Mouse (Mus musculus) CH12.LX (cell line): ENCODE data around the gene Dtx3l. TPM values are rescaled to one million over a fixed set of nuclear protein-coding genes. Genes with fewer than 3 reads are reported as not detected.

Experiments used
- DNase-seq: peaks from one replicate; pipeline ENCODE4 v3.0.0-alpha.2; 2013; ENCODE audit errors: extremely low read depth
- H3K27ac ChIP-seq: 2 replicates; pipeline ENCODE4 v1.5.1; 2012; ENCODE audit warnings: low read depth, mild to moderate bottlenecking, control low read depth, moderate library complexity; ENCODE audit not compliant: insufficient read depth
- H3K27me3 ChIP-seq: replicated peaks from 2 replicates; pipeline ENCODE3; 2012; ENCODE audit warnings: inconsistent platforms
- H3K36me3 ChIP-seq, 2 experiments: replicated peaks in 1 of 2; 2 replicates each; pipeline versions ENCODE3 to v1.6.1; 2012; ENCODE audit warnings: inconsistent platforms in 1 of 2, low read length in 1 of 2, mild to moderate bottlenecking in 1 of 2, mixed read lengths in 1 of 2, moderate library complexity in 1 of 2; ENCODE audit not compliant: control insufficient read depth in 1 of 2, insufficient read depth in 1 of 2
- H3K4me1 ChIP-seq, 2 experiments: 2 replicates each; pipeline ENCODE4 v1.6.1; 2012; ENCODE audit warnings: inconsistent platforms in 1 of 2, moderate library complexity in 1 of 2; ENCODE audit not compliant: insufficient read depth in 2 of 2, control insufficient read depth in 1 of 2
- H3K4me2 ChIP-seq: 2 replicates; pipeline ENCODE4 v1.6.1; 2012; ENCODE audit warnings: low read depth, mild to moderate bottlenecking, control low read depth; ENCODE audit not compliant: poor library complexity, insufficient read depth, severe bottlenecking
- H3K4me3 ChIP-seq, 3 experiments: fragments of 150-350 bp in 1 of 3; sonication (generic) in 1 of 3; replicated peaks in 1 of 3; 2 replicates each; pipeline versions ENCODE3 to v1.5.1; 2011 to 2012; ENCODE audit warnings: low read depth in 2 of 3, low read length in 2 of 3, mild to moderate bottlenecking in 2 of 3, moderate library complexity in 2 of 3, control low read depth in 1 of 3, improper control_type of control experiment in 1 of 3, inconsistent platforms in 1 of 3, mixed read lengths in 1 of 3; ENCODE audit not compliant: poor library complexity in 1 of 3
- H3K79me2 ChIP-seq: replicated peaks from 2 replicates; pipeline ENCODE4 v1.6.1; 2012; ENCODE audit warnings: mild to moderate bottlenecking, moderate library complexity; ENCODE audit not compliant: control insufficient read depth, poor library complexity, insufficient read depth, severe bottlenecking; ENCODE audit errors: extremely low read depth
- H3K9ac ChIP-seq: 2 replicates; pipeline ENCODE4 v1.6.1; 2012; ENCODE audit warnings: low read depth, mild to moderate bottlenecking, control low read depth, moderate library complexity; ENCODE audit not compliant: insufficient read depth
- H3K9me3 ChIP-seq: replicated peaks from 2 replicates; pipeline ENCODE3; 2012; ENCODE audit warnings: low read length, inconsistent platforms, mixed read lengths
- CHD1 ChIP-seq: IDR thresholded peaks from 2 replicates; pipeline ENCODE4 v1.6.1; 2012; ENCODE audit warnings: low read depth, low read length, improper control_type of control experiment, inconsistent platforms
- CTCF ChIP-seq, 2 experiments: IDR thresholded peaks in 1 of 2; conservative IDR thresholded peaks in 1 of 2; 2 replicates each; pipeline ENCODE4 v1.5.1; 2011 to 2012; ENCODE audit warnings: low read depth in 2 of 2, low read length in 2 of 2, improper control_type of control experiment in 1 of 2, inconsistent platforms in 1 of 2, mild to moderate bottlenecking in 1 of 2, moderate library complexity in 1 of 2
- EP300 ChIP-seq: IDR thresholded peaks from 2 replicates; pipeline ENCODE4 v1.6.1; 2011; ENCODE audit warnings: low read length, improper control_type of control experiment
- ETS1 ChIP-seq: conservative IDR thresholded peaks from 2 replicates; pipeline ENCODE4 v1.6.1; 2012; ENCODE audit warnings: low read depth, mild to moderate bottlenecking, inconsistent platforms, low read length, improper control_type of control experiment, moderate library complexity
- HCFC1 ChIP-seq: IDR thresholded peaks from 2 replicates; pipeline ENCODE4 v1.6.1; 2012; ENCODE audit warnings: low read depth, mild to moderate bottlenecking, inconsistent platforms, low read length, improper control_type of control experiment
- IRF4 ChIP-seq: IDR thresholded peaks from 2 replicates; pipeline ENCODE4 v1.6.1; 2014; ENCODE audit warnings: low read depth, mild to moderate bottlenecking, inconsistent platforms, low read length, improper control_type of control experiment
- JUN ChIP-seq: IDR thresholded peaks from 2 replicates; pipeline ENCODE4 v1.6.1; 2011; ENCODE audit warnings: low read depth, mild to moderate bottlenecking, low read length, improper control_type of control experiment, moderate library complexity; ENCODE audit not compliant: insufficient read depth
- JUND ChIP-seq: conservative IDR thresholded peaks from 2 replicates; pipeline ENCODE4 v1.6.1; 2011; ENCODE audit warnings: low read depth, low read length, improper control_type of control experiment
- KAT2A ChIP-seq: IDR thresholded peaks from 2 replicates; pipeline ENCODE4 v1.6.1; 2012; ENCODE audit warnings: low read length, improper control_type of control experiment, inconsistent platforms; ENCODE audit not compliant: insufficient replicate concordance
- MEF2A ChIP-seq: IDR thresholded peaks from 2 replicates; pipeline ENCODE4 v1.6.1; 2014; ENCODE audit warnings: low read depth, mild to moderate bottlenecking, inconsistent platforms, low read length, improper control_type of control experiment, borderline replicate concordance
- MXI1 ChIP-seq: IDR thresholded peaks from 2 replicates; pipeline ENCODE4 v1.6.1; 2011; ENCODE audit warnings: mild to moderate bottlenecking, low read depth, low read length, improper control_type of control experiment
- NELFE ChIP-seq: IDR thresholded peaks from 2 replicates; pipeline ENCODE4 v1.6.1; 2011; ENCODE audit warnings: low read depth, low read length, improper control_type of control experiment
- NRF1 ChIP-seq: IDR thresholded peaks from 2 replicates; pipeline ENCODE4 v1.6.1; 2014; ENCODE audit warnings: low read depth, mild to moderate bottlenecking, inconsistent platforms, low read length, improper control_type of control experiment, moderate library complexity
- POLR2A ChIP-seq: IDR thresholded peaks from 2 replicates; pipeline ENCODE4 v1.6.1; 2011; ENCODE audit warnings: low read depth, mild to moderate bottlenecking, improper control_type of control experiment, low read length
- POLR2AphosphoS2 ChIP-seq: IDR thresholded peaks from 2 replicates; pipeline ENCODE4 v1.6.1; 2011; ENCODE audit warnings: low read depth, low read length, improper control_type of control experiment
- RAD21 ChIP-seq: IDR thresholded peaks from 2 replicates; pipeline ENCODE4 v1.6.1; 2011; ENCODE audit warnings: low read depth, mild to moderate bottlenecking, low read length, improper control_type of control experiment, moderate library complexity
- SMC3 ChIP-seq: IDR thresholded peaks from 2 replicates; pipeline ENCODE4 v1.6.1; 2011; ENCODE audit warnings: low read depth, low read length, improper control_type of control experiment
- TBP ChIP-seq: conservative IDR thresholded peaks from 2 replicates; pipeline ENCODE4 v1.6.1; 2011; ENCODE audit warnings: low read depth, low read length, improper control_type of control experiment
- TCF12 ChIP-seq: IDR thresholded peaks from 2 replicates; pipeline ENCODE4 v1.6.1; 2014; ENCODE audit warnings: low read depth, mild to moderate bottlenecking, inconsistent platforms, low read length, improper control_type of control experiment
- UBTF ChIP-seq: IDR thresholded peaks from 2 replicates; pipeline ENCODE4 v1.6.1; 2012; ENCODE audit warnings: low read depth, mild to moderate bottlenecking, inconsistent platforms, low read length, improper control_type of control experiment, moderate library complexity
- USF1 ChIP-seq: IDR thresholded peaks from 2 replicates; pipeline ENCODE4 v1.6.1; 2014; ENCODE audit warnings: low read depth, mild to moderate bottlenecking, inconsistent platforms, low read length, improper control_type of control experiment
- USF2 ChIP-seq: conservative IDR thresholded peaks from 2 replicates; pipeline ENCODE4 v1.6.1; 2011; ENCODE audit warnings: low read depth, low read length, improper control_type of control experiment
- ZC3H11A ChIP-seq: IDR thresholded peaks from 2 replicates; pipeline ENCODE4 v1.6.1; 2012; ENCODE audit warnings: low read depth, mild to moderate bottlenecking, inconsistent platforms, low read length, improper control_type of control experiment
- ZMIZ1 ChIP-seq: IDR thresholded peaks from 2 replicates; pipeline ENCODE4 v1.6.1; 2012; ENCODE audit warnings: low read depth, mild to moderate bottlenecking, inconsistent platforms, low read length, improper control_type of control experiment
- ZNF384 ChIP-seq: IDR thresholded peaks from 2 replicates; pipeline ENCODE4 v1.6.1; 2012; ENCODE audit warnings: low read depth, low read length, improper control_type of control experiment, inconsistent platforms
- dilution Hi-C: fragments of 300-500 bp; cut with MboI; formaldehyde crosslinking; loops from 2 replicates; pipeline ENCODE4 v1.14.3; 2020; ENCODE audit warnings: low sequenced_read_pairs; ENCODE audit not compliant: extremely low pct_unique_long_range_greater_than_20kb, extremely low pct_ligation_motif_present
- in situ Hi-C: fragments of 300-500 bp; cut with MboI; formaldehyde crosslinking; loops from 3 replicates; pipeline ENCODE4 v1.14.3; 2019; ENCODE audit warnings: low sequenced_read_pairs, low pct_ligation_motif_present, low pct_unique_long_range_greater_than_20kb, mixed read lengths
- polyA plus RNA-seq: library from polyadenylated mRNA; unstranded; fragments of >175 nt; gene quantifications from 2 replicates; pipeline ENCODE4 v1.2.1, GENCODE M21; 2012; ENCODE audit warnings: low read depth; ENCODE audit not compliant: insufficient read length
- total RNA-seq, 2 experiments: library from RNA; depleted of rRNA; stranded (reverse); fragments of 300-350 nt in 1 of 2; fragments of >200 nt in 1 of 2; gene quantifications; 2 replicates each; pipeline ENCODE4 v1.2.3; 2012 to 2014

Dtx3l gene
- total and polyA plus RNA-seq, 3 experiments = 14.4 to 21.1 (median 17.4) TPM

GRCm38 (mm10) chr16:35890645-35891044 lies 48.3 kb downstream of the Dtx3l start:
- Histone ChIP-seq H3K9ac (no peak overlapping the region), H3K36me3 (no peaks in the 10 kb centered on the region), H3K27ac (no peak overlapping the region)
- TF ChIP-seq ETS1 = no peak
- no peak for TF ChIP-seq ZC3H11A
- TF ChIP-seq ZMIZ1 = no peak
- peak; percentile 52 for TF ChIP-seq SMC3
- peak; percentile 49 for TF ChIP-seq RAD21
- TF ChIP-seq CTCF (conservative IDR thresholded peaks at IDR 0.05 in 1 of 2, IDR thresholded peaks at IDR 0.05 in 1 of 2; ENCODE audit: low read depth in 2 of 2, low read length in 2 of 2) = peak; percentile 46 to 71
- TF ChIP-seq, all 38 proteins: peak for 3
- H3K79me2 ChIP-seq = no peaks in the 10 kb centered on the region
- no peak for DNase-seq
- in situ Hi-C loops = no loop called here
- dilution Hi-C loops = no loop called here
- no peaks in the 10 kb centered on the region for H3K9me3 ChIP-seq
- H3K4me1 ChIP-seq = peaks cover 9 to 17% of the 10 kb centered on the region in 2 experiments
- H3K4me2 ChIP-seq = no peak overlapping the region
- H3K27me3 ChIP-seq = no peaks in the 10 kb centered on the region
- no peak overlapping the region for H3K4me3 ChIP-seq

DNA sequence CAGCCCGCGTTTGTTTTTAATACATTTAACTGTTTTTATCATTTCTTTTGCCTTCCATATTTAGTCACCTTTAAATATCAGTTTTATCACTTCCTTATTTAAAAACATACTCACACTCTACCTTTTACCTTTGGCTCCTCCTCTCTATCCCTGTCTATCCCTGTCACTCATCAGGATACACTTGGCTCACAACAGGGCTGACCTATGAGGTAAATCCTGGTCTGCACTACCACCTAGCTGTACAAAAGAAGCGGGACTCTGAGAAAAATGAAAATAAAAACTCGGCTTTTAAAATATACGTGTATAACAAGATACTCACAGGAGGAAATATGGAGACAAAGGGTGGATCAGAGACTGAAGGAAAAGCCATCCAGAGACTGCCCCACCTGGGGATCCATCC lies 50.0 kb downstream of the Dtx3l start:
- dilution Hi-C loops = no loop called here
- no peaks in the 10 kb centered on the region for H3K9me3 ChIP-seq
- H3K4me3 ChIP-seq = no peak overlapping the region
- TF ChIP-seq RAD21 = peak; percentile 9
- TF ChIP-seq CHD1 = no peak
- TF ChIP-seq UBTF = no peak
- no peak for TF ChIP-seq ETS1
- peak in 1 of 2 experiments; percentile 2; a peak in 1 of 4 replicates for TF ChIP-seq CTCF (conservative IDR thresholded peaks at IDR 0.05 in 1 of 2, IDR thresholded peaks at IDR 0.05 in 1 of 2; ENCODE audit: low read depth in 2 of 2, low read length in 2 of 2)
- H3K79me2 ChIP-seq = no peaks in the 10 kb centered on the region
- no peak for DNase-seq
- no peak overlapping the region for H3K9ac ChIP-seq
- no peak overlapping the region for H3K4me2 ChIP-seq
- in situ Hi-C loops = no loop called here
- peaks cover 9 to 17% of the 10 kb centered on the region in 2 experiments for H3K4me1 ChIP-seq
- peaks cover 3% of the 10 kb centered on the region for H3K27me3 ChIP-seq
- no peaks in the 10 kb centered on the region for H3K36me3 ChIP-seq
- no peak overlapping the region for H3K27ac ChIP-seq

GRCm38 (mm10) chr16:35888174-35888573 lies 50.8 kb downstream of the Dtx3l start:
- Histone ChIP-seq H3K27me3 (peaks cover 3% of the 10 kb centered on the region), H3K79me2 (no peaks in the 10 kb centered on the region), H3K27ac (no peak overlapping the region; the same call in 1 of the 2 replicates), H3K4me1 (peaks cover 9 to 17% of the 10 kb centered on the region in 2 experiments), H3K4me2 (0 out of 2 replicates have a peak overlapping the region, but pooled peaks have one; percentile 17), H3K4me3 (no peak overlapping the region), H3K9ac (no peak overlapping the region), H3K9me3 (no peaks in the 10 kb centered on the region), H3K36me3 (no peaks in the 10 kb centered on the region)
- DNase-seq = peak; percentile 82
- in situ Hi-C loops (no loop called here), dilution Hi-C loops (no loop called here)
- TF ChIP-seq SMC3 = no peak
- no peak for TF ChIP-seq JUND
- TF ChIP-seq USF1 = no peak
- TF ChIP-seq NELFE = peak; percentile 58
- TF ChIP-seq TCF12 = peak; percentile 24; the same call in 1 of the 2 replicates
- TF ChIP-seq JUN = no peak
- no peak for TF ChIP-seq ZC3H11A
- TF ChIP-seq POLR2A = peak; percentile 55
- no peak for TF ChIP-seq IRF4
- no peak; the same call in 1 of the 2 replicates for TF ChIP-seq EP300
- no peak for TF ChIP-seq KAT2A
- TF ChIP-seq MXI1 = no peak
- TF ChIP-seq MEF2A = 0 out of 2 replicates have a peak, but pooled peaks have one; percentile 44
- no peak; the same call in 1 of the 2 replicates for TF ChIP-seq POLR2AphosphoS2
- TF ChIP-seq TBP = peak; percentile 48; the same call in 1 of the 2 replicates
- TF ChIP-seq HCFC1 = no peak
- no peak for TF ChIP-seq ZNF384
- peak; percentile 72 for TF ChIP-seq NRF1
- TF ChIP-seq USF2 = no peak
- no peak for TF ChIP-seq CTCF (conservative IDR thresholded peaks at IDR 0.05 in 1 of 2, IDR thresholded peaks at IDR 0.05 in 1 of 2; ENCODE audit: low read depth in 2 of 2, low read length in 2 of 2)
